Mouse (Mus musculus) MEL (cell line): Measurements from ENCODE around the gene Ttc41. TPM values are rescaled to one million over a fixed set of nuclear protein-coding genes. Genes with fewer than 3 reads are reported as not detected.

Experiments used
- DNase-seq: peaks from one replicate; pipeline ENCODE4 v3.0.0; 2011; ENCODE audit warnings: low read depth, low spot score
- H3K27ac ChIP-seq: 2 replicates; pipeline ENCODE4 v1.5.1; 2012; ENCODE audit warnings: low read depth, mild to moderate bottlenecking, control low read depth, low read length, moderate library complexity; ENCODE audit not compliant: control insufficient read depth
- H3K27me3 ChIP-seq, 2 experiments: fragments of 150-350 bp in 1 of 2; sonication (generic) in 1 of 2; 2 replicates each; pipeline ENCODE4 v1.6.1; 2012; ENCODE audit warnings: low read length in 2 of 2, mild to moderate bottlenecking in 2 of 2, improper control_type of control experiment in 1 of 2, moderate library complexity in 1 of 2; ENCODE audit not compliant: insufficient read depth in 2 of 2, control insufficient read depth in 1 of 2
- H3K36me3 ChIP-seq, 2 experiments: 2 replicates each; pipeline ENCODE4 v1.6.1; 2012 to 2014; ENCODE audit warnings: low read length in 2 of 2, improper control_type of control experiment in 1 of 2, inconsistent platforms in 1 of 2, mild to moderate bottlenecking in 1 of 2; ENCODE audit not compliant: insufficient read depth in 2 of 2, control insufficient read depth in 1 of 2
- H3K4me1 ChIP-seq, 2 experiments: fragments of 150-350 bp in 1 of 2; sonication (generic) in 1 of 2; 2 replicates each; pipeline ENCODE4 v1.6.1; 2012; ENCODE audit warnings: low read length in 2 of 2, improper control_type of control experiment in 1 of 2, mild to moderate bottlenecking in 1 of 2; ENCODE audit not compliant: insufficient read depth in 2 of 2, control insufficient read depth in 1 of 2
- H3K4me3 ChIP-seq, 2 experiments: fragments of 150-350 bp in 1 of 2; sonication (generic) in 1 of 2; 2 replicates each; pipeline ENCODE4 v1.5.1; 2012; ENCODE audit warnings: low read depth in 2 of 2, low read length in 2 of 2, mild to moderate bottlenecking in 2 of 2, moderate library complexity in 2 of 2, control low read depth in 1 of 2, improper control_type of control experiment in 1 of 2; ENCODE audit not compliant: control insufficient read depth in 1 of 2, insufficient read depth in 1 of 2
- H3K79me2 ChIP-seq: 2 replicates; pipeline ENCODE4 v1.6.1; 2012; ENCODE audit warnings: mild to moderate bottlenecking, low read length, moderate library complexity; ENCODE audit not compliant: control insufficient read depth, poor library complexity, insufficient read depth
- H3K9ac ChIP-seq: 2 replicates; pipeline ENCODE4 v1.6.1; 2012; ENCODE audit warnings: low read depth, mild to moderate bottlenecking, control low read depth, low read length, moderate library complexity; ENCODE audit not compliant: control insufficient read depth, poor library complexity, severe bottlenecking
- H3K9me3 ChIP-seq: fragments of 150-350 bp; sonication (generic); replicated peaks from 2 replicates; pipeline ENCODE4 v1.6.1; 2012; ENCODE audit warnings: mild to moderate bottlenecking, low read length, improper control_type of control experiment, moderate library complexity; ENCODE audit not compliant: insufficient read depth
- CHD1 ChIP-seq: IDR thresholded peaks from 2 replicates; pipeline ENCODE4 v1.6.1; 2012; ENCODE audit warnings: low read depth, mild to moderate bottlenecking, inconsistent platforms, low read length, improper control_type of control experiment
- E2F4 ChIP-seq: IDR thresholded peaks from 2 replicates; pipeline ENCODE4 v1.6.1; 2011; ENCODE audit warnings: low read depth, low read length, improper control_type of control experiment, borderline replicate concordance
- ELF1 ChIP-seq: IDR thresholded peaks from 2 replicates; pipeline ENCODE4 v1.6.1; 2014; ENCODE audit warnings: low read depth, mild to moderate bottlenecking, inconsistent platforms, low read length, improper control_type of control experiment, moderate library complexity
- GATA1 ChIP-seq: IDR thresholded peaks from 2 replicates; pipeline ENCODE4 v1.6.1; 2011; ENCODE audit warnings: low read depth, low read length, improper control_type of control experiment
- HCFC1 ChIP-seq: IDR thresholded peaks from 2 replicates; pipeline ENCODE4 v1.6.1; 2012; ENCODE audit warnings: low read depth, mild to moderate bottlenecking, inconsistent platforms, low read length, improper control_type of control experiment, moderate library complexity
- KAT2A ChIP-seq: conservative IDR thresholded peaks from 2 replicates; pipeline ENCODE4 v1.6.1; 2012; ENCODE audit warnings: low read depth, low read length, improper control_type of control experiment, inconsistent platforms
- MAFK ChIP-seq: IDR thresholded peaks from 2 replicates; pipeline ENCODE4 v1.6.1; 2011; ENCODE audit warnings: low read depth, mild to moderate bottlenecking, low read length, improper control_type of control experiment, borderline replicate concordance
- MAX ChIP-seq: IDR thresholded peaks from 2 replicates; pipeline ENCODE4 v1.6.1; 2011; ENCODE audit warnings: low read length, improper control_type of control experiment
- MXI1 ChIP-seq: IDR thresholded peaks from 2 replicates; pipeline ENCODE4 v1.6.1; 2011; ENCODE audit warnings: mild to moderate bottlenecking, low read depth, low read length, improper control_type of control experiment
- MYB ChIP-seq: IDR thresholded peaks from 2 replicates; pipeline ENCODE4 v1.6.1; 2011; ENCODE audit warnings: mild to moderate bottlenecking, low read depth, low read length, improper control_type of control experiment
- POLR2A ChIP-seq, 2 experiments: IDR thresholded peaks; 2 replicates each; pipeline ENCODE4 v1.6.1; 2011 to 2012; ENCODE audit warnings: low read length in 2 of 2, mild to moderate bottlenecking in 2 of 2, control low read depth in 1 of 2, improper control_type of control experiment in 1 of 2, low read depth in 1 of 2, moderate library complexity in 1 of 2; ENCODE audit not compliant: control insufficient read depth in 1 of 2, insufficient read depth in 1 of 2, poor library complexity in 1 of 2
- RCOR1 ChIP-seq: IDR thresholded peaks from 2 replicates; pipeline ENCODE4 v1.6.1; 2012; ENCODE audit warnings: low read depth, mild to moderate bottlenecking, inconsistent platforms, low read length, improper control_type of control experiment
- SIN3A ChIP-seq: IDR thresholded peaks from 2 replicates; pipeline ENCODE4 v1.6.1; 2012; ENCODE audit warnings: low read length, improper control_type of control experiment, inconsistent platforms
- TBP ChIP-seq: IDR thresholded peaks from 2 replicates; pipeline ENCODE4 v1.8.0; 2011; ENCODE audit warnings: low read depth, low read length, improper control_type of control experiment
- UBTF ChIP-seq: IDR thresholded peaks from 2 replicates; pipeline ENCODE4 v1.6.1; 2012; ENCODE audit warnings: low read depth, mild to moderate bottlenecking, inconsistent platforms, low read length, improper control_type of control experiment, moderate library complexity, borderline replicate concordance; ENCODE audit not compliant: insufficient read depth
- USF2 ChIP-seq, 2 experiments: IDR thresholded peaks; 2 replicates each; pipeline ENCODE4 v1.6.1; 2011 to 2012; ENCODE audit warnings: improper control_type of control experiment in 2 of 2, low read length in 2 of 2, borderline replicate concordance in 1 of 2, inconsistent platforms in 1 of 2, low read depth in 1 of 2, mild to moderate bottlenecking in 1 of 2; ENCODE audit not compliant: insufficient read depth in 1 of 2
- ZKSCAN1 ChIP-seq: IDR thresholded peaks from 2 replicates; pipeline ENCODE4 v1.6.1; 2012; ENCODE audit warnings: low read depth, mild to moderate bottlenecking, inconsistent platforms, low read length, improper control_type of control experiment, moderate library complexity
- ZNF384 ChIP-seq: IDR thresholded peaks from 2 replicates; pipeline ENCODE4 v1.6.1; 2012; ENCODE audit warnings: low read depth, mild to moderate bottlenecking, inconsistent platforms, low read length, improper control_type of control experiment
- polyA plus RNA-seq, 2 experiments: library from polyadenylated mRNA; stranded (reverse) in 1 of 2; unstranded in 1 of 2; fragments of >175 nt in 1 of 2; fragments of >200 nt in 1 of 2; gene quantifications; 2 replicates each; pipeline versions ENCODE4 v1.2.1 to v1.2.4; 2012; ENCODE audit warnings: low replicate concordance in 2 of 2, low read depth in 1 of 2; ENCODE audit not compliant: insufficient read length in 2 of 2, insufficient read depth in 1 of 2, missing spikeins in 1 of 2
- total RNA-seq: library from RNA; depleted of rRNA; stranded (reverse); fragments of 300-350 nt; gene quantifications from 2 replicates; pipeline ENCODE4 v1.2.3, GENCODE M21; 2012

Gene Ttc41
- total and polyA plus RNA-seq, 3 experiments, result 1.0 to 2.1 TPM; not detected in 1

GRCm38 (mm10) chr10:86781641-86782040 is 76.0 kb downstream of the Ttc41 start:
- peaks cover 0 to 19% of the 10 kb centered on the region in 2 experiments; a peak in 2 of 4 replicates for H3K36me3 ChIP-seq
- no peak overlapping the region for H3K27ac ChIP-seq
- TF ChIP-seq POLR2A (IDR thresholded peaks at IDR 0.05; ENCODE audit: control insufficient read depth in 1 of 2, insufficient read depth in 1 of 2, low read depth in 1 of 2, low read length in 2 of 2, poor library complexity in 1 of 2), result no peak
- no peak for TF ChIP-seq UBTF
- TF ChIP-seq USF2 (IDR thresholded peaks at IDR 0.05; ENCODE audit: borderline replicate concordance in 1 of 2, insufficient read depth in 1 of 2, low read depth in 1 of 2, low read length in 2 of 2), result no peak
- no peak for TF ChIP-seq RCOR1
- TF ChIP-seq MYB, result no peak
- no peak for TF ChIP-seq CHD1
- no peak for TF ChIP-seq KAT2A
- no peak for TF ChIP-seq ELF1
- TF ChIP-seq HCFC1, result no peak
- no peak for TF ChIP-seq MXI1
- TF ChIP-seq E2F4, result no peak
- H3K79me2 ChIP-seq, result peaks cover 71% of the 10 kb centered on the region
- H3K4me1 ChIP-seq, result peaks cover 6 to 16% of the 10 kb centered on the region in 2 experiments
- no peaks in the 10 kb centered on the region for H3K9me3 ChIP-seq
- no peak overlapping the region for H3K9ac ChIP-seq
- DNase-seq, result no peak
- no peaks in the 10 kb centered on the region for H3K27me3 ChIP-seq
- no peak overlapping the region for H3K4me3 ChIP-seq

DNA sequence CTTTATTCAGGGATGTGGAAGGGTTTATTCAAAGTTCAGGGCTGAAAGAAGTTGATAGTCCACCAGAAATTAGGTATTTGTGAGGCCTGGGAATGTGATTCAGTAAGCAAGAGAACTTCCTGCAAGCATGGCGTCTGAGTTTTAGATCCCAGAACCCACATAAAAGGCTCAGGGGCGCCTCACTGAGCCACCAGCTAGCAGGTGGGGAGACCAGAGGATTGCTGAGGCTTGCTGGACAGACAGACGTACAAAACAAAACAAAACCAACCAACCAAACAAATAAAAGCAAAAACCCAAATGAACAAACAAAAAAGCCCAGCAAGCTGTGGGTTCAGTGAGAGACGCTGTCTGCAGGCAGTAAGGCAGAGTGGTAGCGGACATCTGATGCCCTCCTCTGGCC is 77.0 kb downstream of the Ttc41 start:
- H3K4me3 ChIP-seq, result no peak overlapping the region
- DNase-seq, result no peak
- no peak for TF ChIP-seq POLR2A (IDR thresholded peaks at IDR 0.05; ENCODE audit: control insufficient read depth in 1 of 2, insufficient read depth in 1 of 2, low read depth in 1 of 2, low read length in 2 of 2, poor library complexity in 1 of 2)
- TF ChIP-seq UBTF, result no peak
- TF ChIP-seq KAT2A, result no peak
- no peak for TF ChIP-seq TBP
- no peak for TF ChIP-seq HCFC1
- TF ChIP-seq SIN3A, result no peak
- TF ChIP-seq ZNF384, result no peak
- no peak for TF ChIP-seq MXI1
- no peak for TF ChIP-seq MAFK
- TF ChIP-seq ELF1, result no peak
- peaks cover 6 to 13% of the 10 kb centered on the region in 2 experiments for H3K4me1 ChIP-seq
- H3K9me3 ChIP-seq, result no peaks in the 10 kb centered on the region
- peaks cover 77% of the 10 kb centered on the region for H3K79me2 ChIP-seq
- no peaks in the 10 kb centered on the region for H3K27me3 ChIP-seq
- H3K36me3 ChIP-seq, result peaks cover 0 to 16% of the 10 kb centered on the region in 2 experiments; a peak in 2 of 4 replicates
- H3K27ac ChIP-seq, result no peak overlapping the region
- H3K9ac ChIP-seq, result no peak overlapping the region

DNA sequence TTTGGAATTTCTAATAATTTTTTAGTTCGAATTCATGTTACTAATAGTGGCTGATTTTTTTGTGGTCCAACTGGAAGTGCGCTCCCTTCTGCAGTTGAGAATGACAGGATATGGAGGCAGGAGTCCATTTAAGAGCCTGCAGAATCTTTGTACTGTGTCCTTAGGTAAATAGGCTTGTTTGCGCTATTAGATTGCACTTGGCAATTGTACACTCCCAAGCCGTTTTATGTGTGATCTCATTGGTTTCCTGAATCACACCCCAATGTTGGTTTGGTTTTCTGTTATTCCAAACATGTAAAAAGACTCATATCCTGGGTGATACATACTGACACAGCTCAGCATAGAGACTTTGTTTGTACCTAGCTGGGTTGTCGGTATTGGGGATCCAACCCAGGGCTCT is 78.0 kb downstream of the Ttc41 start:
- peaks cover 6 to 9% of the 10 kb centered on the region in 2 experiments for H3K4me1 ChIP-seq
- no peaks in the 10 kb centered on the region for H3K9me3 ChIP-seq
- no peak for TF ChIP-seq ZKSCAN1
- TF ChIP-seq MAX, result no peak
- TF ChIP-seq GATA1, result no peak

More for the DNA sequence above, 78.0 kb downstream of the Ttc41 start:
- no peak overlapping the region for H3K9ac ChIP-seq
- no peak overlapping the region for H3K4me3 ChIP-seq
- DNase-seq, result no peak
- H3K27me3 ChIP-seq, result no peaks in the 10 kb centered on the region
- H3K27ac ChIP-seq, result no peak overlapping the region
- peaks cover 0 to 14% of the 10 kb centered on the region in 2 experiments; a peak in 2 of 4 replicates for H3K36me3 ChIP-seq
- peaks cover 86% of the 10 kb centered on the region for H3K79me2 ChIP-seq
